Mouse (Mus musculus): ENCODE measurements at regions not wholly inside any gene's neighbourhood (a gene's known extent, or its start where the extent isn't known, plus 50 kb on each side); places are given as distances from the start of the nearest gene placed in this dataset.

GRCm38 (mm10) chr15:86566111-86566510 lies 351.9 kb downstream of the Tbc1d22a start:
- TF ChIP-seq GATA1 (IDR thresholded peaks at IDR 0.05; ENCODE audit: low read length) (no peak), TAL1 (IDR thresholded peaks at IDR 0.05; ENCODE audit: low read length) (no peak)
- no peaks in the 10 kb centered on the region for H3K4me1 ChIP-seq (ENCODE audit: control insufficient read depth)

DNA sequence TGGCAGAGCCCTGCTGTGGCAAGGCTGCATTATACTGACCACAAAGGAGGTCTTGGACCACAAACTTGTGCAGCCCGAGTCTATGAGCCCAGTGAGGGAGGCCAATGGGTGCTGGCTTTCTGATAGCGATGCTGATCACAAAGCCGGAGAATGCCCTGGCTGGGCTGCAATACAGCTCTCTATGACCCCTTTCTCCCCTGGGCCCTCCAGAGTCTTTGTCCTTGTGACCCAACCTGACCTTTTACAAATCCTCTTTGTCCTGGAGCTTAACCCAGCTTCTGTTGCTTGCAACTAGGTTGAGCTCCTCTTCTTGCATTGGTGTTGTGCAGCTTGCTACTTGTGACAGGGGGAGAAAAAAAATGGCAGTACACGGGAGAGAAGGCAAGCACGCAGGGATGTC lies 360.1 kb downstream of the Tbc1d22a start:
- TF ChIP-seq GATA1 (IDR thresholded peaks at IDR 0.05; ENCODE audit: low read length) (no peak), TAL1 (IDR thresholded peaks at IDR 0.05; ENCODE audit: low read length) (no peak)
- H3K4me3 ChIP-seq (replicated peaks) = no peak overlapping the region

More at GRCm38 (mm10) chr15:86566111-86566510, 351.9 kb downstream of the Tbc1d22a start:
- Histone ChIP-seq H3K27me3 (ENCODE audit: control insufficient read depth) (no peaks in the 10 kb centered on the region), H3K9me3 (ENCODE audit: control insufficient read depth, low read length) (peaks cover 8% of the 10 kb centered on the region; the same call in 1 of the 2 replicates), H3K4me3 (replicated peaks) (no peak overlapping the region), H3K36me3 (ENCODE audit: control insufficient read depth) (no peaks in the 10 kb centered on the region)

GRCm38 (mm10) chr15:86576666-86577065 lies 362.4 kb downstream of the Tbc1d22a start:
- Histone ChIP-seq H3K27me3 (ENCODE audit: control insufficient read depth) (no peaks in the 10 kb centered on the region), H3K4me3 (replicated peaks) (no peak overlapping the region), H3K9me3 (ENCODE audit: control insufficient read depth, low read length) (no peaks in the 10 kb centered on the region), H3K36me3 (ENCODE audit: control insufficient read depth) (no peaks in the 10 kb centered on the region), H3K4me1 (ENCODE audit: control insufficient read depth) (no peaks in the 10 kb centered on the region)
- TF ChIP-seq GATA1 (IDR thresholded peaks at IDR 0.05; ENCODE audit: low read length) (no peak), TAL1 (IDR thresholded peaks at IDR 0.05; ENCODE audit: low read length) (no peak)

More for the DNA sequence above, 360.1 kb downstream of the Tbc1d22a start:
- no peaks in the 10 kb centered on the region for H3K36me3 ChIP-seq (ENCODE audit: control insufficient read depth)
- no peaks in the 10 kb centered on the region for H3K27me3 ChIP-seq (ENCODE audit: control insufficient read depth)
- H3K9me3 ChIP-seq (ENCODE audit: control insufficient read depth, low read length) = peaks cover 5% of the 10 kb centered on the region; the same call in 1 of the 2 replicates
- H3K4me1 ChIP-seq (ENCODE audit: control insufficient read depth) = no peaks in the 10 kb centered on the region

GRCm38 (mm10) chr15:86578689-86579088 lies 364.4 kb downstream of the Tbc1d22a start:
- no peaks in the 10 kb centered on the region for H3K9me3 ChIP-seq (ENCODE audit: control insufficient read depth, low read length)
- TF ChIP-seq GATA1 (IDR thresholded peaks at IDR 0.05; ENCODE audit: low read length) (no peak), TAL1 (IDR thresholded peaks at IDR 0.05; ENCODE audit: low read length) (no peak)
- H3K36me3 ChIP-seq (ENCODE audit: control insufficient read depth) = no peaks in the 10 kb centered on the region
- no peak overlapping the region for H3K4me3 ChIP-seq (replicated peaks)
- H3K27me3 ChIP-seq (ENCODE audit: control insufficient read depth) = no peaks in the 10 kb centered on the region
- peaks cover 10% of the 10 kb centered on the region for H3K4me1 ChIP-seq (ENCODE audit: control insufficient read depth)

DNA sequence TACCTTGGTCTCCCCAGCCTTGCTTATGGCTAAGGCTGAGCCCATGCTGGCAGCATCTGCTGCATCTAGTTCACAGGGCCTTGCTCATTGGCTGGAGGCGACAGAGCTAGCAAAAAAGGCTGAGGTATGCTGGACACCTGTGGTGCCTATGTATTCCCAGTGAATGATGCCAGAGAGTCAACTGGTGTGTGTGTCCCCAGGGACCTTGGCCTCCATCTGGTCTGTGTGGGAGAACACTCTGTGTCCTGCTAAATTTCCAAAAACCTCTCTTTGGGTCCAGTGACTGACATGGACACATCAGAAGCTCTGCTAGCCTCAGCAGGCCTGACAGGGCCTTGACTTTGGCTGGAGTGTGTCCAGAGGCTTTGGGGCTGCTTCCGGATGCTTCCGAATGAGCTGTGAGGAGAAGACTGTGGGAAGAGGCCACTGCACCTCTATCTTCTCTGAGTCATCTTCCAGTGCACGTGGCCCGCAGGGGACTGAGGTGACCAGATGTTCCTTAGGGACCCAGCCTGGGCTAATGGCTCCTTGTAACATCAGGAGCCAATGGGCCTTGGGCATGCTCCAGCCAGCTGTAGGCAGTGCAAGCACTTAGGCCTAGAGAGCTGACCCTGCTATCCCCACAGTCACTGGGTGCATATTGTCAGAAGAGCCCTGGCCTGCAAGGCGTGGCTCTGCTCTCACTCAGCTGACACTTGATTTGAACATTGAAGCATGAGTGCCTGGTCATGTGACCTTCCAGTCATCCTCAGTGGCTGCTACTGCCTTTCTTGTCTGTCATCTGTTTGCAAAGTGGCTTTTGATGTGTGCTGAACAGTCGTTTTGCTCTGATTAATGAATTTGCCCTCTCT lies 368.2 kb downstream of the Tbc1d22a start:
- H3K36me3 ChIP-seq (ENCODE audit: control insufficient read depth) = no peaks in the 10 kb centered on the region
- no peak for TF ChIP-seq GATA1 (IDR thresholded peaks at IDR 0.05; ENCODE audit: low read length)
- TF ChIP-seq TAL1 (IDR thresholded peaks at IDR 0.05; ENCODE audit: low read length) = no peak
- H3K4me3 ChIP-seq (replicated peaks) = no peak overlapping the region
- H3K27me3 ChIP-seq (ENCODE audit: control insufficient read depth) = no peaks in the 10 kb centered on the region
- peaks cover 19% of the 10 kb centered on the region for H3K4me1 ChIP-seq (ENCODE audit: control insufficient read depth)
- H3K9me3 ChIP-seq (ENCODE audit: control insufficient read depth, low read length) = no peaks in the 10 kb centered on the region

GRCm38 (mm10) chr15:86585716-86586115 lies 371.5 kb downstream of the Tbc1d22a start:
- Histone ChIP-seq H3K36me3 (ENCODE audit: control insufficient read depth) (no peaks in the 10 kb centered on the region), H3K4me3 (replicated peaks) (no peak overlapping the region), H3K4me1 (ENCODE audit: control insufficient read depth) (peaks cover 21% of the 10 kb centered on the region), H3K9me3 (ENCODE audit: control insufficient read depth, low read length) (no peaks in the 10 kb centered on the region; the same call in 1 of the 2 replicates), H3K27me3 (ENCODE audit: control insufficient read depth) (no peaks in the 10 kb centered on the region)
- TF ChIP-seq TAL1 (IDR thresholded peaks at IDR 0.05; ENCODE audit: low read length) = no peak
- TF ChIP-seq GATA1 (IDR thresholded peaks at IDR 0.05; ENCODE audit: low read length) = no peak

DNA sequence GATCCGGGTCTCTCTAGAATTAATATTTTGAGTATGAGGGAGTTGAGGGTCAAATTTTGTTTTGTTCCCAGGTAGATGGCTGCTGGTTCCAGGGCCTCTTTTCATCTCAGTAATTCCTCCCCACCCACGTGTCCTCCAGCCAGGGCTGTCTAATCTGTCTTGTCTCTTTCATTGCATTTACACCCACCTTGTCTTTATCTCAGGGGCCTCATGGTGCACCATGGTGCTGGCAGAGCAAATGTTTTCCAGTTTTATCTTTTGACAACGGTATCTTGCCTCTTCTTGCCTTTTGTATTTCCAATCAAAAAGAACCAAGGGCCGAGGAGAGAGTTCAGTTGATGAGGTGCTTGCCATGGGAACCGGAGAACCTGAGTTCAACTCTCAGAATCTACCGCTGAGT lies 372.9 kb downstream of the Tbc1d22a start:
- H3K4me1 ChIP-seq (ENCODE audit: control insufficient read depth) = peaks cover 17% of the 10 kb centered on the region
- no peaks in the 10 kb centered on the region; the same call in 1 of the 2 replicates for H3K9me3 ChIP-seq (ENCODE audit: control insufficient read depth, low read length)
- H3K36me3 ChIP-seq (ENCODE audit: control insufficient read depth) = no peaks in the 10 kb centered on the region
- no peak for TF ChIP-seq TAL1 (IDR thresholded peaks at IDR 0.05; ENCODE audit: low read length)
- TF ChIP-seq GATA1 (IDR thresholded peaks at IDR 0.05; ENCODE audit: low read length) = no peak
- H3K27me3 ChIP-seq (ENCODE audit: control insufficient read depth) = no peaks in the 10 kb centered on the region
- no peak overlapping the region for H3K4me3 ChIP-seq (replicated peaks)

DNA sequence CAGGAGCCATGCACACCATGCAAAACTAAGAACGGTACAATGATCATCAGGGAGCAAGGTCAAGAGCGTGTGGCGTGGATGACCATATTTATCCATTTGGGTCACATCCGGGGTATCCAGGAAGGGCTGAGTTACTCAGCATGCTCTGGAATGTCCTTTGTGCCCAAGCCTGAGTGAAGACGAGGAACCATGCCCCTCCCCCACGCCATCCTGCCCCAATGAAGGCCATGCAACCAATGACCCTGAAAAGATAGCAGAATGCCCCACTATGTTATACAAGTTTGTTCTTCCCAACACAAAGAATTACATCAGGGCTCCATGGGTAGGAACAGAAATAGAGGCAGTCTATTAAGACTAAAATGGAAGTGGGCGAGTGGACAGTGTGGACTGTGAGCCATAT lies 375.8 kb downstream of the Tbc1d22a start:
- H3K4me3 ChIP-seq (replicated peaks) = no peak overlapping the region
- H3K4me1 ChIP-seq (ENCODE audit: control insufficient read depth) = peaks cover 11% of the 10 kb centered on the region
- no peaks in the 10 kb centered on the region for H3K27me3 ChIP-seq (ENCODE audit: control insufficient read depth)
- TF ChIP-seq GATA1 (IDR thresholded peaks at IDR 0.05; ENCODE audit: low read length) = no peak
- TF ChIP-seq TAL1 (IDR thresholded peaks at IDR 0.05; ENCODE audit: low read length) = no peak
- H3K9me3 ChIP-seq (ENCODE audit: control insufficient read depth, low read length) = no peaks in the 10 kb centered on the region; the same call in 1 of the 2 replicates
- H3K36me3 ChIP-seq (ENCODE audit: control insufficient read depth) = no peaks in the 10 kb centered on the region

DNA sequence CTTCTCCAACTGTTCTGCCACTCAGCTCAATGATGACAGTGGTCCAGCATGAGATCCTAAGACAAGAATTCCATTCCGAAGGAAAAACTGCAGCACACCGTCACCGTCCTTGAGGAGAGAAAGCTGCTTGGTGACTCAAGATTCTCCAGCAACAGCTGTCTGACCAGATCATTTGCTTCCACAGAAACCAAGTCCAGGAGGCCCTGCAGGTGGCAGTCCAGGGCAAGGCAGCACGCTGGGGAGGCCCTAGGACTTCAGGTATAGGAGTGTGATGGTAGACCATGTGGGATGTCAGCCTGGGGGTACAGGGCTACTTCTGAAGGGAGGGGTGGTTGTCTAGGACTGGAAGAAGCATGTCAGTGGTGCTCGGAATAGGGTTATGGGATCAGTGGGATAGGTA lies 376.6 kb downstream of the Tbc1d22a start:
- Histone ChIP-seq H3K4me3 (replicated peaks) (no peak overlapping the region), H3K36me3 (ENCODE audit: control insufficient read depth) (no peaks in the 10 kb centered on the region), H3K27me3 (ENCODE audit: control insufficient read depth) (no peaks in the 10 kb centered on the region), H3K4me1 (ENCODE audit: control insufficient read depth) (peaks cover 10% of the 10 kb centered on the region), H3K9me3 (ENCODE audit: control insufficient read depth, low read length) (no peaks in the 10 kb centered on the region; the same call in 1 of the 2 replicates)
- no peak for TF ChIP-seq GATA1 (IDR thresholded peaks at IDR 0.05; ENCODE audit: low read length)
- no peak for TF ChIP-seq TAL1 (IDR thresholded peaks at IDR 0.05; ENCODE audit: low read length)
